Mouse (Mus musculus): ENCODE measurements at regions not wholly inside any gene's neighbourhood (a gene's known extent, or its start where the extent isn't known, plus 50 kb on each side); places are given as distances from the start of the nearest gene placed in this dataset.
"Not testable (repeated sequence)": the region's sequence is repeated elsewhere in the genome, so short reads cannot be mapped to it uniquely, and the experiment has no call there.

DNA sequence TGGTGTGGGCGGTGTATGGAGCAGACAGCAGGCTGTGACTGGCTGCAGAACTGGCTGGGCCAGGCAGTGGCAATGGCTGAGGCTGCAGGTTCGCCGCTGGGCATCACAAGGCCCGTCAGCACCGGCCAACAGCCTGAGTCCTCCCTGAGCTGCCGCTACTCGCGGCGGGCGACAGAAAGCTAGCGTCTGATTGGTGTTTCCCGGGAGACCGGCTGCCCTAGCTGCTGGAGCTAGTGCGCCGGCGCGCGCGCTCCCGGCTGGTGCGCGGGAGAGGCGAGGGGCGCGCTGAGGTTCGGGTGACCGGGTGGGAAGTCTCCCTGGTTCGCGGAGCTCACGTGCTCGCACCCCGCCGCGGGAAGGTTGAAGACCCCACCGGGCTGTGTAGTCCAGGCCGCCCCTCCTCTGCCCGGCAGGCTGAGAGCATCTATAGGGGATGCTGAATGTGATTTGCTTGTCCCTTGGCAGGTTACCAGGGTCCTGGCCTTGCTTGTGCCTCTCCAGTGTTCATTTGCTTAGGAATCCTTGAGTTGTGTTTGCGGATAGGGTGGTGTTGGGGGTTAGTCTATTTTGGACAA lies 241.2 kb downstream of the Mef2c start:
- Histone ChIP-seq H3K79me2 (ENCODE audit: inconsistent target) (no peaks in the 10 kb centered on the region), H3K36me3 (ENCODE audit: inconsistent target) (no peaks in the 10 kb centered on the region), H3K27ac (no peak overlapping the region), H3K4me3 (ENCODE audit: inconsistent target) (no peak overlapping the region)
- 3% methylated on average over 12 of the region's 38 CpGs for WGBS (ENCODE audit: missing documents)

DNA sequence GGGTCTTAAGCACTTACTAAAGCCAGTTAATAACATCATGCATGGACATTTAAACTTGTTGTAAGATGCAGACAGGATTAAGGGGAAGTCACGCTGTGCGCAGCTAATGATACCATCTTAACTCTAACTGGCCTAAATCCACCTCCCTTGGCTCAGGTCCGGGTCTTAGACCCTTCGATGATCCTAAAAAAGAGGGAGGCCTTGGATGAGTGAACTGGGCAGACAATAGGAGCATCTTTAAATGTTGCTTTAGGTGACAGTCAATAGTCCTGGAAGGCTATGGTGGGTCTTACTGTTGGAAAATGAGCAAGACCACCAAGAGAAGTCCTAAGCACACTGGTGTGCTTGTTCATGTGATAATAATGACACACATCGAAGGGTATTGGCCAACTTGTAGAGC lies 242.1 kb downstream of the Mef2c start:
- H3K4me3 ChIP-seq (ENCODE audit: inconsistent target): no peak overlapping the region
- H3K36me3 ChIP-seq (ENCODE audit: inconsistent target): no peaks in the 10 kb centered on the region

DNA sequence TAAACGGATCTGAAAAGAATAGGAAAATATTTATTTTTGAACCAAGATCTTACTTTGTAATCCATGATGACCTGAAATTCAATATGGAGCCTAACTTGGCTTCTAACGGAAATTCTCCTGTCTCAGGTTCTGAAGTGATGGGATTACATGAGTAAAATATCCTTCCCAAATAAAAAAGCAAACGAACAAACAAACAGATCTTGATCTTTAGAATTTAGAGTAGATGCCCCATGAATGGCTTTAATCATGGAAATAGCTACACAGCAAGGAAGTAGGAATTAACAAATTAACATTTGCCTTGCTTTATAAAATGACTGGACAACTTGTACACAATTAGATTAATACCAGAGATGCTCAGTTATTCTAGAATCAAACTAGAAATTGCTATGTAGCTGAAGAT lies 243.8 kb downstream of the Mef2c start:
- 87% methylated on average over 3 of the region's 3 CpGs for WGBS (ENCODE audit: missing documents)
- no peak overlapping the region for H3K4me3 ChIP-seq (ENCODE audit: inconsistent target)
- no peaks in the 10 kb centered on the region for H3K79me2 ChIP-seq (ENCODE audit: inconsistent target)
- H3K27ac ChIP-seq: no peak overlapping the region
- no peaks in the 10 kb centered on the region for H3K36me3 ChIP-seq (ENCODE audit: inconsistent target)

More for the DNA sequence above, 242.1 kb downstream of the Mef2c start:
- WGBS (ENCODE audit: missing documents): 89% methylated on average over 5 of the region's 5 CpGs
- no peak overlapping the region for H3K27ac ChIP-seq
- H3K79me2 ChIP-seq (ENCODE audit: inconsistent target): no peaks in the 10 kb centered on the region

DNA sequence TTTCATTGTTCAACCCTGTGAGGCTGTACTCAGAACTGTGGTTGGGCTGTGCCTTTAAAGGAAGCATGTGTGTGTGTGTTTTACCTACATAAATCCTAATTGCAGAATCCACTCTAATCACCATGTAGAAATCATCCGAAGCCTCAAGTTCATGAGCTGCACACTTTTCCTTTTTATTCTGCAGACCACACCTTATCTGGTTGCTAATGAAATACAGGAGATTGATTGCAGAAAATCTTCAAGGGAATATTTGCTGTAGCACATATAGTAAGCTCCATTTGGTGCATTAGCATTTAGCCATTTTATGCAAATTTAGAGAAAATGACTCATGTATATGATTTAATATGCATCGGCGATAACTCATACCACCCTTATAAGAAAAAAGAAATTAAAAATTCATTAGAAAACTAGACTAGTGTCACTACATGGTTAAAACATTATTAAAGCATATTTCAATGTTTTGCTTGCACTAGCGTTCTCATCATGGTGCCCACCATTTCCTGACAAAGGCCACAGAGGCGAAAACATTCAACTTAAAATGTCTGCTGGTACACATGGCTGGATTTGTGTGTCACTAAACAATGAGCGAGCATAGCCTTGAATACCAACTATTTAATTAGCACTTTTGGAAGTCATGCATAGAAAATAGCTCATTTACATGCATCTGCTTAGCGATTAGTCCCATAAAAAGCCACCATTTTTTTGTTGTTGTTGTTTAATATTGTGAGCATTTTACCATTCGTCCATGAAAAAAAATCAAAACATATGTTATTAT lies 245.7 kb downstream of the Mef2c start:
- no peaks in the 10 kb centered on the region for H3K36me3 ChIP-seq (ENCODE audit: inconsistent target)
- H3K27ac ChIP-seq: no peak overlapping the region
- H3K4me3 ChIP-seq (ENCODE audit: inconsistent target): no peak overlapping the region
- WGBS (ENCODE audit: missing documents): 86% methylated on average over 8 of the region's 8 CpGs
- H3K79me2 ChIP-seq (ENCODE audit: inconsistent target): no peaks in the 10 kb centered on the region

DNA sequence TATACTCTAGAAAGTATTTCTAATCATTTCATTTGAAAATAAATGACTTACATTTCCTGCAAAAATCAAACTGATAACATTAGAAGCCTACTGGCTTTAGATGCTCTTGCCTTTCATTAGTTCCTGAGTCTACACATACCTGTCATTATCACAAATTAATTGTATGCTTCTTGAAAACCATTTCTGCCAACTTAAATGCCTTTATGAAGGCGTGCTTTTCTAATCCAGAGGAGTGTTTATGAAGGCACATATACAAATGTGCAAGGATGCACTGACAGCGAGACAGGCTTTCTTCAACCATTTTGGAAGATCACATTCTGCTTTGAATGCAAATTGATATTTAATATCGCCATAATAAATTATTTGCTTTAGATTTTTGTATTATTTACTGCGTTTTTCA lies 246.6 kb downstream of the Mef2c start:
- no peak overlapping the region for H3K4me3 ChIP-seq (ENCODE audit: inconsistent target)
- H3K79me2 ChIP-seq (ENCODE audit: inconsistent target): no peaks in the 10 kb centered on the region
- WGBS (ENCODE audit: missing documents): 82% methylated on average over 4 of the region's 4 CpGs
- H3K27ac ChIP-seq: no peak overlapping the region
- H3K36me3 ChIP-seq (ENCODE audit: inconsistent target): no peaks in the 10 kb centered on the region

DNA sequence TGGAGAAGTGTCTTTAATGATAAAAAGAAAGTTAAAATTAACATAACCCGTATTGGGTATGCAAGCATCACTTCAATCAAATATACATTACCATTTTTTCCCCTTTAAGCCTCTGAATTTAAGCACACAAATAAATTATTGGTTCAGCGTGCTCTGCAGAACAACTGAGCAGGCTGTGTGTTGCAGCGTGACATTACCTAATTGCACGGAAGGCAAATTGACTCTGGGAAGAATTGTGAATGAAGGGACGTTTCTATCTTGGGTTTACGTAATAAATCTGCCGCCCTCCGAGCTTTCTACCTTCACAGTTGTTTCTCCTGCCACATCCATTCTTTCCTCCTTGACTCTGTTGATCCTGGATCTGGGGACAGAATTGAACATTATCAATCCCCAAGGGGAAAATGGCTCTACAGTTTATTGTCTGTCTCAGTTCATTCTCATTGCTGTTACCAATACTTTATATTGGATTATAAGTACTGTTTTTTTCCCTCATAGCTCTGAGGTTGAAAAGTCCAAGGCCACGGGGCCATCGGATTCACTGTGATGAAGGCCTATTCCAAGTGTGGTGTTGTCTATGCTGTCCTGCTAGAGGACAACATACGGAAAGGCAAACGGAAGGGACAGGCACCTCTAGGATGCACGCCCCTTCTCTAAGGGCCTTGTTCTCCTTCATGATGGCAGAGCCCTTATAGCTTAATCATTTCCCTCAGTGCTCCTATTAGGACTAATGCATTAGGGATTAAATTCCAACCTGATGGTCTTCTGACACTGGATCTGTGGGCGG lies 256.7 kb downstream of the Mef2c start:
- H3K4me3 ChIP-seq (ENCODE audit: inconsistent target): no peak overlapping the region
- no peaks in the 10 kb centered on the region for H3K79me2 ChIP-seq (ENCODE audit: inconsistent target)
- WGBS (ENCODE audit: missing documents): 92% methylated on average over 14 of the region's 14 CpGs
- no peak overlapping the region for H3K27ac ChIP-seq
- no peaks in the 10 kb centered on the region for H3K36me3 ChIP-seq (ENCODE audit: inconsistent target)

DNA sequence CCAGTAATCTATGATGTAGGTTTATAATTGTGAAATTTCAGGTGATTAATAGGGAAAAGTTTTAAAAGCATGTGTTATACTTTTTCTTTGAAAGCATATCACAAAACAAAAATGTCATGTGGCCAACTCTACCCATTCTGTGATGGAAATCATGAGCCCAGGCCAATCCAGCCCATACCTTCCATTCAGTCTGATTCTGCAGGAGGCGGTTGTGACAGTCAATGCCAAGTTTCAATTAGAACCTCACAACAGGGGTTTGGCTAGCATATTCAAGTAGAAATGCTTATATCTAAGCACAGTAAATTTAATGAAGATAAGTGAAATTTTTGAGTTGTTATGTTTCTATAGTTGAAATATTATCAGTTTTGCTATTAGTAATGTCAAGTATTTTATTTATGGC lies 258.6 kb downstream of the Mef2c start:
- Histone ChIP-seq H3K4me3 (ENCODE audit: inconsistent target) (no peak overlapping the region), H3K27ac (no peak overlapping the region), H3K79me2 (ENCODE audit: inconsistent target) (no peaks in the 10 kb centered on the region), H3K36me3 (ENCODE audit: inconsistent target) (no peaks in the 10 kb centered on the region)
- 94% methylated on average over 1 of the region's 1 CpGs for WGBS (ENCODE audit: missing documents)

DNA sequence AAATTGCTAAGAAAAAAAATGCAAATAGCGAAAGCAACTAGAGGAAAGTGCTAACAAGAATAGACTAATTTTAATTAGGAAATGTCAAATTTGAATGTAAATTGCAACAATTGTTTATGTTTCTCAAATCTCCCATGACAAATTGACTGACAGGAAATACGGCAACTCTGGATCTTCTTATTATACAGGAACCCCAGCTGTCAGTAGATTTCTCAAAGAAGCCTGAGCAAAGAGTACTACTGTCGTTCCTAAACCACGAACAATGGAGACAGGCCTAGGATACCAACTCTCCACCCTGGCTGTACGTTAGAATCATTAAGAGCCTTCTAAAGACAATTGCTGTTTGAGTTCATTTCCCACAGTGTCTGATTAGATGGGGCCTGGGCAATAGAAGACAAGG lies 259.5 kb downstream of the Mef2c start:
- H3K79me2 ChIP-seq (ENCODE audit: inconsistent target); H3K4me3 ChIP-seq (ENCODE audit: inconsistent target); H3K36me3 ChIP-seq (ENCODE audit: inconsistent target); H3K27ac ChIP-seq: not testable (repeated sequence)
- 89% methylated on average over 5 of the region's 5 CpGs for WGBS (ENCODE audit: missing documents)

DNA sequence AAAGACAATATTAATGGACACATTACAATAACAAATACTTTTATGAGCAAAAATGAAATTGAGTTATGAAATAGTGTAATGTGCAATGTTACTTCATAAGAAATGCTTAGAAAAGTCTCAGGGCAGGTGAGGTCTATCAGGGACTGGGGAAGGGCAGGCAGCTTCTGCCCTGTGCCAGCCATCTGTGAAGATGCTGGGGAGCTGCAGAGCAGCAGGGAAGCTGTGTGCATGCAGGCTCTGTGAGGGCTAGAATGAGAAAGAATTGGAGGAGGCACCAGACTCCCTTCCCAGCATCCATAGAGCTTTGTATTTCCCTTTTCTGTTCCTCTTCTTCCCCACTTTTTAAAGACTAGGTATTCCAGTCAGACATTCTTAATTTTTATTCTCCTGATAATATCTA lies 281.8 kb downstream of the Mef2c start:
- Histone ChIP-seq H3K4me3 (ENCODE audit: inconsistent target) (no peak overlapping the region), H3K27ac (no peak overlapping the region), H3K36me3 (ENCODE audit: inconsistent target) (no peaks in the 10 kb centered on the region), H3K79me2 (ENCODE audit: inconsistent target) (no peaks in the 10 kb centered on the region)

DNA sequence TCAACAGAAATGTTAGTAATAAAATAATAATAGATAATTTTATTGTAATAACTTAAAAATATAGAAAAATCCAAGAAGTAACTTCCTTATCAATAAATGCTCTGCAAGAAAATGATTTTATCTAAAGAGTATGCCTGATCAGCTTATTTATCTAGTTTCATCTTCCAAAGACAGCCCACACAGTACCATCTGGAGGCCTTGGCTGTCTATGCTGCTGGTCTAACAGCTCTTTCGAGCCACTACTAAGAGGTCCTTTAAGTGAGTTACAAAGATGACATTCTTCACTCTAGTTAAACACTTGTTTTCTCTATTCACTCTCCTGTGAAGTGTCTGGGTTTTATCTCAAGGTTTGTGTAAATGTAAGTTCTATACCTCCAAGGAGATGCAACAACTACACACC lies 305.7 kb downstream of the Mef2c start:
- Histone ChIP-seq H3K4me3 (ENCODE audit: inconsistent target) (no peak overlapping the region), H3K79me2 (ENCODE audit: inconsistent target) (no peaks in the 10 kb centered on the region), H3K36me3 (ENCODE audit: inconsistent target) (no peaks in the 10 kb centered on the region), H3K27ac (no peak overlapping the region)
- 72% methylated on average over 1 of the region's 1 CpGs for WGBS (ENCODE audit: missing documents)

DNA sequence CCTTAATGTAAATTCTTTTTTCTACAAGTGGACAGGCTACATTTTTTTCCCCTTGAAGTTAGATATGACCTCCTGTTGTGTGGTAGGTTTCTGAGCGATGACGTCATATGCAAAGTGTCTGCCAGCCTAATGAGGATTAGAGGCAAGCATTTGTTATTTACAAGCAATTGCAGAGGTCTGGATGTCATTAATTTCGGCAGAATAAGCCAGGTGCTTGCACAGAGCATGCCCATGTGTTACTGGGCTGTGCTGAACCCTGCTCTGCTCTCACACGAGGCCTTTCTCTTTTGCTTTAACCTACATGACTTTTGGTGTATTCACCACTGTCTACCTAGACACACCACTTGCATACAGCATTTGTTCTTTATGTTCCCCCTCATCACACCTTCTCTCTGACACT lies 316.5 kb downstream of the Mef2c start:
- 76% methylated on average over 4 of the region's 4 CpGs for WGBS (ENCODE audit: missing documents)
- H3K27ac ChIP-seq: no peak overlapping the region
- no peak overlapping the region for H3K4me3 ChIP-seq (ENCODE audit: inconsistent target)
- no peaks in the 10 kb centered on the region for H3K79me2 ChIP-seq (ENCODE audit: inconsistent target)
- no peaks in the 10 kb centered on the region for H3K36me3 ChIP-seq (ENCODE audit: inconsistent target)

DNA sequence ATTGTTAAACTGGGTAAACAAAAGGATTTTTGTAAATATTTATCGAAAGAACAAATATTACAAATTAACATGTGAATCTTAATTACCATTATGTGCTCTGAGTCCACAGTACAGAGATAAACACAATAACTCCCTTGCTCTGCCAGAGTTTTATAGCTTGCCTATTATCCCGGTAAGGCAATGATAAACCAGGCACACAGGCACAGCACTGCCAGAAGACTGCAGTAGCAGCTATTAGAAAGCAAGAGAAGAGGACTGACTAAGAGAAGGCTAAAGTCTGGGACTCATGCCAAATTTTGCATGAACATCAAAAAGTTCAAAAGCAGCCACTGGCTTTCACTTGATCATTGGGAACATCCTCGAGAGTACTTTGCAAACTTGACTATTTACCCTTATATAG lies 316.9 kb downstream of the Mef2c start:
- WGBS (ENCODE audit: missing documents): 89% methylated on average over 3 of the region's 3 CpGs
- Histone ChIP-seq H3K27ac (no peak overlapping the region), H3K4me3 (ENCODE audit: inconsistent target) (no peak overlapping the region), H3K79me2 (ENCODE audit: inconsistent target) (no peaks in the 10 kb centered on the region), H3K36me3 (ENCODE audit: inconsistent target) (no peaks in the 10 kb centered on the region)

DNA sequence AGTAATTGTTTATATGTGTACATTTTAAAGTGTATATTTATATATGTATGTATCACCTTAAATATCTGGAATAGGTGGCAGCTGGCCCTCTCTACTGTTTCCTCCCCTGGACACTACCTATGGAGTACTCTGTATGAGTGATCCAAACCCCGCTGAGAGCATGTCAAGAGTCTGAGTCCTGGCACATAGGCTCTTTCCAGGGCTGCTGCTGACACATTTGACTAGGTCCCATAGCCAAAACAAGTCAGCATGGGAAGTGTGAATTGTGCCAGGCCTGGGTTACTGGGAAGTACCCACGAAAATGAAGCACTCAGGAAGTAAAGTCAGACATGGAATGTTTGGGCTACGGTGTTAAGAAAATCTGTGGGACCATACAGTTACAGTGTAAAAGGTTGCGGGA lies 321.1 kb downstream of the Mef2c start:
- H3K4me3 ChIP-seq (ENCODE audit: inconsistent target): no peak overlapping the region
- H3K79me2 ChIP-seq (ENCODE audit: inconsistent target): no peaks in the 10 kb centered on the region
- H3K27ac ChIP-seq: no peak overlapping the region
- H3K36me3 ChIP-seq (ENCODE audit: inconsistent target): no peaks in the 10 kb centered on the region
- 76% methylated on average over 4 of the region's 4 CpGs for WGBS (ENCODE audit: missing documents)

DNA sequence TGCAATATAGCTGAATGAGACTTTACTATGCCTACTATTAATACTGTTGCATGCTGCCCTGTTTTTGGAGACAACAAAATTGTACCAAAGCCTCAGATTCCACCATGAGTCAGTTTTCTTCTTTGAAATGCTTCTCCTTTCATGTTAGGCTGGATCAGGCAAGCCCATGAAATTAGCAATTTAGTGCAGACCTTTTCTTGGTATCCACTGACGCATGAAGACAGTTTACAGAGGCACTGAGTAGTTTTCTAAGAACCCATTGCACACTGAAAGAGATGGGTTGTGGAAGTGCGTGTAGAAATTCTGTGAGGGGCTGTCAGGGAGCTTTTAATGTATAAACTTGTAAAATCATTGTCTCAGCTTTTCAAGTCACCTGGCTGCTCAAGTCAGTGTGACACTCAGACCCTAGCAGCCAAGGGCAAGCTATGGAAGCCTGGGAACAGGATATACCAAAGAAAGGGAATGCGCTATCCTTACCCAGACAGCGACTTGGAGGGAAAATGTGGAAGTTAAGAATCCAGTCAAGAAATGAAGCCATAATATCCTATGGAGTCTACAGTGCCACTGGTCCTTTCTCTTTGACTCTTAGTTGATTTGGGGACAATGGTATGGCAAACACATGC lies 323.1 kb downstream of the Mef2c start:
- WGBS (ENCODE audit: missing documents): 92% methylated on average over 4 of the region's 4 CpGs
- Histone ChIP-seq H3K79me2 (ENCODE audit: inconsistent target) (no peaks in the 10 kb centered on the region), H3K36me3 (ENCODE audit: inconsistent target) (no peaks in the 10 kb centered on the region), H3K27ac (no peak overlapping the region), H3K4me3 (ENCODE audit: inconsistent target) (no peak overlapping the region)

All from macrophage (primary cell).